Mouse (Mus musculus): ENCODE measurements around the gene Foxn1. TPM values are rescaled to one million over a fixed set of nuclear protein-coding genes. Genes with fewer than 3 reads are reported as not detected.

Foxn1 gene
- polyA plus RNA-seq, 1 experiment from 2014 or later: 0.48 TPM

- ATAC-seq (ENCODE audit: low FRiP score, low read depth): no peak
- Histone ChIP-seq H3K4me3 (no peak overlapping the region), H3K36me3 (peaks cover 58% of the 10 kb centered on the region), H3K4me2 (replicated peaks) (no peak overlapping the region), H3K9ac (no peak overlapping the region), H3K4me1 (peaks cover 7% of the 10 kb centered on the region), H3K27ac (no peak overlapping the region), H3K9me3 (no peaks in the 10 kb centered on the region), H3K27me3 (no peaks in the 10 kb centered on the region)
- 96% methylated on average over 12 of the region's 12 CpGs for WGBS
These were observed 53.7 kb downstream of the Foxn1 start for GRCm38 (mm10) chr11:78332676-78333075.

DNA sequence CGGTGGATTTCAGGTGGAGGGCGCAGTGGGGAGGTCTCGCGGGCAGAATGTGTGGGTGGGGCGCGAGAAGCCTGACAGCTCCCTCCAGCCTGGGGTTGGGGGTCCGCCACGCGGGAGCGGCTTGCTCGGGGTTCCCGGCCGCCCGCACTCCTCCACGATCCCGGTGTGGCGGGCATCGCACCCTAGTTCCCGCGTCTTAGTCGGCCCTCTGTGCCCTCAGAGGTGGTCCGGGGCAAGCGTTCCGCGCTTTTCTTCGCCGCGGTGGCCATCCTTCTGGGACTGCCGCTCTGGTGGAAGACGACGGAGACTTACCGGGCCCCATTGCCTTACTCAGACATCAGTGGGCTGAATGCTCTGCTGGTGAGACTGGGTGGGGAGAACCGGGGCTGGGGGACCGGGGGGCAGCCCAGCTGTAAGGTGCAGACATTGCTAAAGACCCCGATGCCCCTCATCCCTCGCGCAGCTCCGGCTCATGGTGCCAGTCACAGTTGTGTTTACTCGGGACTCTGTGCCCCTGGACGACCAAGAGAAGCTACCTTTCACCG, 57.8 kb downstream of the Foxn1 start:
- H3K27me3 ChIP-seq: no peaks in the 10 kb centered on the region
- no peak overlapping the region for H3K27ac ChIP-seq
- H3K9ac ChIP-seq: peak overlapping the region; percentile 89
- no peaks in the 10 kb centered on the region for H3K9me3 ChIP-seq
- ATAC-seq (ENCODE audit: low FRiP score, low read depth): peak; percentile 70; the same call in 1 of the 2 replicates
- peak overlapping the region; percentile 92 for H3K4me2 ChIP-seq (replicated peaks)
- peaks cover 9% of the 10 kb centered on the region for H3K4me1 ChIP-seq
- WGBS: under 1% methylated on average over 41 of the region's 41 CpGs
- peak overlapping the region; percentile 86 for H3K4me3 ChIP-seq
- peaks cover 25% of the 10 kb centered on the region for H3K36me3 ChIP-seq

DNA sequence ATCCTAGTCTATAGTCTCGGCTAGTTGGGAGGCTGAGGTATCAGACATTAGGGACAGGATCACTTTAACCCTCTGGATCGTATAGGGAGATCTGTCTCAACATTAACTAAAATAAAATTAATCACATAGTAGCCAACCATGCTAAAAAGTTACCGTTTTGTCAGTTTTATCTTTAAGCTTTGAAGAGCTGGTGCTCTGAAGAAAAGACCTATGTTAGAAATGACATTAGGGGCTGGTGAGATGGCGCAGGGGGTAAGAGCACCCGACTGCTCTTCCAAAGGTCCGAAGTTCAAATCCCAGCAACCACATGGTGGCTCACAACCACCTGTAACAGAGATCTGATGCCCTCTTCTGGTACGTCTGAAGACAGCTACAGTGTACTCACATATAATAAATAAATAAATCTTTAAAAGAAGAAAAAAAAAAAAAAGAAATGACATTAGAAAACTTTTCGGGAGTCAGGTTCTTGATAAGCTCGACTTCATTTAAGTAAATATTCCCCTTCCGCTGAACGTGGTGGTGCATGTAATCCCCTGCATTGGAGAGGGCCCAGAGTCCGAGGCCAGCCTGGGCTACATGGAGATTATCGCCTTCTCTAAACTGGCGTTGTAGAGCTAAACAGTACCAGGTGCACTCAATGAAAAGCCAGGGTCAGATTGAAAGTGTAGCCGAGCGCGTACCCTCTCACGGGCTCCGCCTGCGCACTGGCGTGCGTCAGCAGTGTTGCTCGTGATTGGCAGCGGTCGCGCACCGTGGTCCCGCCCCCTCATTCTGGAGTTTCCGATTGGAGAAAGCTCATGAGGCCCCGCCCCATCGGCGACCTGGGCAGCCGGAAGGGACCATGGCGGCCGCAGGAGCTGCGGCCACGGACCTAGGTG, 58.5 kb downstream of the Foxn1 start, which contains the start of gene Pigs:
TSS of gene Pigs (plus strand) at position 782 of the 878 bp plus-strand sequence.
- Histone ChIP-seq H3K4me3 (peak within 1 kb of the TSS; percentile 86), H3K4me2 (replicated peaks) (peak within 1 kb of the TSS; percentile 92), H3K4me1 (peaks cover 16% of the 10 kb centered on the region), H3K36me3 (peaks cover 18% of the 10 kb centered on the region), H3K9ac (peak within 1 kb of the TSS; percentile 89), H3K9me3 (no peaks in the 10 kb centered on the region), H3K27ac (no peak within 1 kb of the TSS), H3K27me3 (no peaks in the 10 kb centered on the region)
- 13% methylated on average over 37 of the region's 37 CpGs for WGBS
- ATAC-seq (ENCODE audit: low FRiP score, low read depth): peak; percentile 97

DNA sequence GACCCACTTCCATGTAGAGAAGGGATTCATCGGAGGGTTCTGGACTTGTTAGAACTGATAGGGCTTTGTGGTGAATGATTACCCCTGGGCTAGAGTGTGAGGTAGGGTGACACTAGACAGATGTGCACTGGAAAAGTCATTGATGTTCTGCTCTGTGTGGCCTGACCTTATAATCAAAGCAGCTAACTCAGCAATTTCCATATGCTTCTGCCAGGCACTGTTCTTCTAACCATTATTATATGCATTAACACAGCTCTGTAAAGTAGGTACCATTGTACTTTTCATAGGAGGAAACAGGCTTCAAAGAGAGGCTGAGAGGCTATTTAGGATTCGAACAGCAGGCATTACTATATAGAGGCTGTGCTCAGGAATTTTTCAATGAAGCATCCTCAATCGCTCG, 59.1 kb downstream of the Foxn1 start:
- 88% methylated on average over 4 of the region's 4 CpGs for WGBS
- Histone ChIP-seq H3K9me3 (no peaks in the 10 kb centered on the region), H3K27ac (no peak overlapping the region), H3K9ac (no peak overlapping the region), H3K36me3 (peaks cover 14% of the 10 kb centered on the region), H3K27me3 (no peaks in the 10 kb centered on the region), H3K4me2 (replicated peaks) (no peak overlapping the region), H3K4me3 (no peak overlapping the region), H3K4me1 (peaks cover 23% of the 10 kb centered on the region)
- ATAC-seq (ENCODE audit: low FRiP score, low read depth): no peak

- no peak overlapping the region for H3K4me3 ChIP-seq
- ATAC-seq (ENCODE audit: low FRiP score, low read depth): no peak
- no peak overlapping the region for H3K27ac ChIP-seq
- H3K27me3 ChIP-seq: no peaks in the 10 kb centered on the region
- H3K9me3 ChIP-seq: no peaks in the 10 kb centered on the region
- H3K4me1 ChIP-seq: peaks cover 34% of the 10 kb centered on the region
- H3K9ac ChIP-seq: no peak overlapping the region
- WGBS: 91% methylated on average over 12 of the region's 12 CpGs
- no peak overlapping the region for H3K4me2 ChIP-seq (replicated peaks)
- peaks cover 29% of the 10 kb centered on the region for H3K36me3 ChIP-seq
These were observed 61.4 kb downstream of the Foxn1 start for GRCm38 (mm10) chr11:78324965-78325364.

DNA sequence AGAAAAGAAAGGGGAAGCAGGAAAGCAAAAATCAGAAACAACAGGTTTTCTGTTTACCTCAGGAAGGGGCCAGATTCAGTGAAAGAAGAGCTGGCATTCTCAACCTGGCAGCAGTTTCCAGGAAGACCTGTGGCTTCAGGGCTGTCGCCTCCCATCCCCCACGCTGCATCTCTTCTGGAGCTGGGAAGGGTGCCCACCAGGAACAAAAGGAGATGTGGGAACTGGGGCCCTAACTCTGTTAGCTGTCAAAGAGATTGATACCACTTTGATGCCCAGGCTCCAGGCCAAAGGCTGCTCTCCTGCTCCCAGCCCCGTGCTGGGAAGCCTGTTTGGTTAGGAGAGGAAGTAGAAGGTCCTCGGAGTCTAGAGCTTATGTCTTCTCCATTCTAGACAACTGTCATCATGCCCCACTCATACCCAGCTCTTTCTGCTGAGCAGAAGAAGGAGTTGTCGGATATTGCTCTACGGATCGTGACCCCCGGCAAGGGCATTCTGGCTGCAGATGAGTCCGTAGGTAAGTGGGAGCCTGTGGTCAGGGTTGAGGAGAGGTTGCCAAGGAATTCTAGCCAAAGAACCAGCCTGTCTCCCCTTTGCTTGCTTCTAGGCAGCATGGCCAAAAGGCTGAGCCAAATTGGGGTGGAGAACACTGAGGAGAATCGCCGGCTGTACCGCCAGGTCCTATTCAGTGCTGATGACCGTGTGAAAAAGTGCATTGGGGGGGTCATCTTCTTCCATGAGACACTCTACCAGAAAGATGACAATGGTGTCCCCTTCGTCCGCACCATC, 62.2 kb downstream of the Foxn1 start:
- WGBS: 84% methylated on average over 15 of the region's 15 CpGs
- ATAC-seq (ENCODE audit: low FRiP score, low read depth): no peak

DNA sequence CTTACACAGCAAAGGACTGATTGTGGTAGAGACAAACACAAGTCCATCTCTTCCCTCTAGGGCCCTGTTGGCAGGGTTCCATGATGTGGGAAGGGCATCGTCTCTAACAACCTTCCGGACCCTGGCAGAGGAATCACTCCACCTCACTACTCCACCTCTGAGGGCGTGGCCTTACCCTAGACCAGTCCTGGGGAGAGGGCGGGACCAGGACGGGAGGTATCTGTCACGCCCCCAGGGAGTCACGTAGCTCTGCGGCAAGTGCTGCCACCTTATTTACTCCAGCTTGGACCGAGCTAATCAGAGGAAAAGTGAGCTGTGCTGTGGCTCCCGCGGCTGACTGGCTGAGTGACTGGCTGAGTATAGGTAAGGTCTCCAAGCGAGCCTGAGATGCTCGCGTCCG, 63.5 kb downstream of the Foxn1 start, which contains the start of gene Aldoc:
TSS of gene Aldoc (plus strand) at position 109 of the 400 bp plus-strand sequence.
- H3K27me3 ChIP-seq: no peaks in the 10 kb centered on the region
- H3K9ac ChIP-seq: peak within 1 kb of the TSS; percentile 8; the same call in 1 of the 2 replicates
- peaks cover 50% of the 10 kb centered on the region for H3K36me3 ChIP-seq
- 3% methylated on average over 15 of the region's 15 CpGs for WGBS
- H3K9me3 ChIP-seq: no peaks in the 10 kb centered on the region
- H3K4me1 ChIP-seq: peaks cover 27% of the 10 kb centered on the region
- peak within 1 kb of the TSS; percentile 67; the same call in 1 of the 2 replicates for H3K27ac ChIP-seq
- peak within 1 kb of the TSS; percentile 15 for H3K4me3 ChIP-seq
- H3K4me2 ChIP-seq (replicated peaks): peak within 1 kb of the TSS; percentile 47
- ATAC-seq (ENCODE audit: low FRiP score, low read depth): peak; percentile 73

More for the DNA sequence above, 62.2 kb downstream of the Foxn1 start:
- Histone ChIP-seq H3K27ac (no peak overlapping the region), H3K27me3 (no peaks in the 10 kb centered on the region), H3K4me2 (replicated peaks) (no peak overlapping the region), H3K9ac (no peak overlapping the region), H3K4me3 (no peak overlapping the region), H3K4me1 (peaks cover 32% of the 10 kb centered on the region), H3K9me3 (no peaks in the 10 kb centered on the region), H3K36me3 (peaks cover 37% of the 10 kb centered on the region)

- H3K36me3 ChIP-seq: peaks cover 56% of the 10 kb centered on the region
- no peaks in the 10 kb centered on the region for H3K27me3 ChIP-seq
- H3K4me1 ChIP-seq: peaks cover 27% of the 10 kb centered on the region
- peak overlapping the region; percentile 15 for H3K4me3 ChIP-seq
- no peaks in the 10 kb centered on the region for H3K9me3 ChIP-seq
- H3K4me2 ChIP-seq (replicated peaks): peak overlapping the region; percentile 47
- H3K9ac ChIP-seq: peak overlapping the region; percentile 8; the same call in 1 of the 2 replicates
- peak; percentile 44; the same call in 1 of the 2 replicates for ATAC-seq (ENCODE audit: low FRiP score, low read depth)
- 31% methylated on average over 2 of the region's 2 CpGs for WGBS
- peak overlapping the region; percentile 67; the same call in 1 of the 2 replicates for H3K27ac ChIP-seq
These were observed 64.1 kb downstream of the Foxn1 start for GRCm38 (mm10) chr11:78322076-78322831.

DNA sequence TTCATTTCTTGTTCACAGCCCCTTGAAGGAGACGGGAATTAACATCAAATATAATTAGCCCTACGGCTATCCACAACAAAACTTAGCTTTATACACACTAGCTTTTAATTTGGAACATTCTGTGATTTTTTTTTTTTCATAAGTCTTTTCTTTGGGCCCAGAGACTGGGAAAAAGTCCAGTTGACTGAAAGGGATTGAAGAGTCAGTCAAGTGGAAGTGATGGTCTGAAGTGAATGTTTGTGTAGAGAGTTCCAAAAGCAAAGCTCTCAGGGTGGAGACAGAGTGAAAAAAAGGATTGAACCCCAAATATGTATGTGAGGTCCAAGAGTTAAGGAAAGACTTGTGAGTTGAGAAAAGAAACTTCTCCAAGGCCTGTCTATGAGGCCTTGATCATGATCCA, 67.9 kb downstream of the Foxn1 start:
- Histone ChIP-seq H3K27ac (no peak overlapping the region), H3K27me3 (no peaks in the 10 kb centered on the region), H3K9ac (no peak overlapping the region), H3K36me3 (peaks cover 88% of the 10 kb centered on the region), H3K4me1 (peaks cover 24% of the 10 kb centered on the region), H3K4me2 (replicated peaks) (no peak overlapping the region), H3K9me3 (no peaks in the 10 kb centered on the region), H3K4me3 (no peak overlapping the region)
- 88% methylated on average over 2 of the region's 2 CpGs for WGBS
- ATAC-seq (ENCODE audit: low FRiP score, low read depth): no peak

GRCm38 (mm10) chr11:78313662-78314061, 72.7 kb downstream of the Foxn1 start:
- Histone ChIP-seq H3K9me3 (no peaks in the 10 kb centered on the region), H3K27me3 (no peaks in the 10 kb centered on the region), H3K4me2 (replicated peaks) (no peak overlapping the region), H3K9ac (no peak overlapping the region), H3K36me3 (peaks cover 93% of the 10 kb centered on the region), H3K4me3 (no peak overlapping the region), H3K27ac (no peak overlapping the region), H3K4me1 (no peaks in the 10 kb centered on the region)
- 94% methylated on average over 2 of the region's 2 CpGs for WGBS
- ATAC-seq (ENCODE audit: low FRiP score, low read depth): no peak

DNA sequence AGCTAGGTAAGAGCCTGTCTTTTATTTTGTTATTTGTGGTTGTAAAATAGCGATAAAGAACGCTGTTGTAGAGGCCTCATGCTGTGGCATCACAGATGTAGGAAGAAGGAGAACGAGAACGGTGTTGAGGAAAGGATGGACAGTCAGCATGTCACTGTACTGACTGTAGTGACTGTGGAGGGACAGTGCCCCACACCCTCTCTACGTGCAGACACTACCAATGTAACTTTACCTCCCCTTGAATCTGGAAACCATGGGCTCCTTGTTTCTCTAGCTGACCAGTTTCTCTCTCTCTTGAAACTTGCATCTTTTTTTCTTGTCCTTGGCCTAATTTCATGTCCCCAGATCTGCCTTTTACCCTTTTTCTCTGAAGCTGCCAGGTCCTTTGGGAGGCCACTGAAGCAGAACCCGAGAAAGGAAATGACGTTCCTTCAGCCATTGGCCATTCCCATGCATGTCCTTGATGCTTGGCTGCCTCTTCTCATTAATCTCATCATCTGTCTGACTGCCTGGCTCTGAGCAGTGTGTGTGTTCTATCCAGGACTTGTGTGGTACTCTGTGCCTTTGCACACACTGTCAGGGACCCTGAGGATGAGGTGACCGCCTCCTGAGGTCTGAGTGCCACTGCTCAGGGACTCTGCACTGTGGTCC, 75.4 kb downstream of the Foxn1 start:
- Histone ChIP-seq H3K36me3 (peaks cover 85% of the 10 kb centered on the region), H3K4me3 (no peak overlapping the region), H3K9ac (no peak overlapping the region), H3K27ac (no peak overlapping the region), H3K4me2 (replicated peaks) (no peak overlapping the region), H3K9me3 (no peaks in the 10 kb centered on the region), H3K27me3 (no peaks in the 10 kb centered on the region), H3K4me1 (0 out of 2 replicates have a peak, but pooled peaks cover 6% of the 10 kb centered on the region)
- 82% methylated on average over 8 of the region's 8 CpGs for WGBS
- no peak for ATAC-seq (ENCODE audit: low FRiP score, low read depth)

All from limb, embryonic 13.5 days (tissue).